ENCODE assay signal across 8 mouse cellular contexts in genomic region chr1:75521321-75522031, GRCm38 (mm10). TPM values are rescaled to one million over a fixed set of nuclear protein-coding genes. Genes with fewer than 3 reads are reported as not detected.
DNase-seq lines count a peak whose midpoint lies in the region; ATAC-seq lines count a peak whose summit lies in the region.

Stk11ip (plus strand) TSS chr1:75521529.

- WGBS in heart, embryonic 13.5 days = under 1% methylated on average over 46 of the region's 46 CpGs
- WGBS in liver, embryonic 12.5 days (ENCODE audit: insufficient replicate concordance) = under 1% methylated on average over 46 of the region's 46 CpGs
- under 1% methylated on average over 46 of the region's 46 CpGs for WGBS in stomach, embryonic 15.5 days

- H3K36me3 ChIP-seq in heart, embryonic 13.5 days = peaks cover 18% of the 10 kb centered on the region
- peaks cover 13% of the 10 kb centered on the region for H3K36me3 ChIP-seq in liver, embryonic 12.5 days
- H3K36me3 ChIP-seq in stomach, embryonic 15.5 days = peaks cover 3% of the 10 kb centered on the region; the same call in 1 of the 2 replicates

- peak within 1 kb of the TSS; percentile 80 for H3K4me2 ChIP-seq in heart, embryonic 13.5 days
- H3K4me2 ChIP-seq in liver, embryonic 12.5 days = peak within 1 kb of the TSS; percentile 75
- H3K4me2 ChIP-seq in stomach, embryonic 15.5 days = peak within 1 kb of the TSS; percentile 67

- DNase-seq in CD4-positive, CD25-positive, alpha-beta regulatory T cell, adult 2 months (ENCODE audit: low read depth, low spot score) = peak; percentile 94
- peak; percentile 30 for DNase-seq in fat pad, adult 2 months (ENCODE audit: extremely low read depth, low read depth, low spot score)
- DNase-seq in kidney, postnatal 10 days = peak; percentile 96
- DNase-seq in natural killer cell, adult 2 months (ENCODE audit: low spot score in 2 of 2) = peak; percentile 88 to 93

- no peaks in the 10 kb centered on the region for H3K9me3 ChIP-seq in heart, embryonic 13.5 days
- no peaks in the 10 kb centered on the region for H3K9me3 ChIP-seq in liver, embryonic 12.5 days (replicated peaks)
- no peaks in the 10 kb centered on the region for H3K9me3 ChIP-seq in stomach, embryonic 15.5 days

- H3K27ac ChIP-seq in brown adipose tissue, adult 24 weeks (replicated peaks; ENCODE audit: low read depth, low read length) = peak within 1 kb of the TSS; percentile 87
- H3K27ac ChIP-seq in heart, embryonic 13.5 days (replicated peaks) = peak within 1 kb of the TSS; percentile 99
- peak within 1 kb of the TSS; percentile 87 for H3K27ac ChIP-seq in liver, embryonic 12.5 days
- peak within 1 kb of the TSS; percentile 99 for H3K27ac ChIP-seq in stomach, embryonic 15.5 days

- no peaks in the 10 kb centered on the region for H3K27me3 ChIP-seq in heart, embryonic 13.5 days (replicated peaks)
- H3K27me3 ChIP-seq in liver, embryonic 12.5 days (replicated peaks) = no peaks in the 10 kb centered on the region
- no peaks in the 10 kb centered on the region for H3K27me3 ChIP-seq in stomach, embryonic 15.5 days (replicated peaks)

- peak within 1 kb of the TSS; percentile 78 for H3K9ac ChIP-seq in heart, embryonic 13.5 days
- H3K9ac ChIP-seq in liver, embryonic 12.5 days = peak within 1 kb of the TSS; percentile 64
- H3K9ac ChIP-seq in stomach, embryonic 15.5 days = peak within 1 kb of the TSS; percentile 32; the same call in 1 of the 2 replicates

- peak within 1 kb of the TSS; percentile 85 for H3K4me3 ChIP-seq in brown adipose tissue, adult 24 weeks (ENCODE audit: insufficient read depth, low read depth, low read length)
- H3K4me3 ChIP-seq in heart, embryonic 13.5 days = peak within 1 kb of the TSS; percentile 70
- peak within 1 kb of the TSS; percentile 73 for H3K4me3 ChIP-seq in liver, embryonic 12.5 days
- peak within 1 kb of the TSS; percentile 58 for H3K4me3 ChIP-seq in stomach, embryonic 15.5 days (replicated peaks)

- peak; percentile 90 for ATAC-seq in heart, embryonic 13.5 days (ENCODE audit: extremely low read depth, insufficient number of reproducible peaks, low FRiP score, low TSS enrichment)
- ATAC-seq in liver, embryonic 12.5 days = peak; percentile 98
- ATAC-seq in stomach, embryonic 15.5 days (ENCODE audit: insufficient read depth, low FRiP score, low read depth) = peak; percentile 96

- H3K4me1 ChIP-seq in brown adipose tissue, adult 24 weeks (ENCODE audit: control insufficient read depth, insufficient read depth, insufficient read length, low read length) = no peaks in the 10 kb centered on the region
- H3K4me1 ChIP-seq in heart, embryonic 13.5 days = peaks cover 45% of the 10 kb centered on the region
- peaks cover 20% of the 10 kb centered on the region for H3K4me1 ChIP-seq in liver, embryonic 12.5 days
- peaks cover 22% of the 10 kb centered on the region for H3K4me1 ChIP-seq in stomach, embryonic 15.5 days

RNA-seq across cellular contexts. Expression of gene Stk11ip, which starts in this region (rescaled TPM):
- polyA plus RNA-seq in brown adipose tissue, adult 24 weeks (2012; ENCODE audit: insufficient read depth, insufficient read length, missing spikeins) = 3.7 and 5.2 TPM in 2 replicates
- 11.3 and 12.6 TPM in 2 replicates for polyA plus RNA-seq in heart, embryonic 13.5 days (2015; fragmentation: Nextera tagmentation; extraction: Ambion mirVana)
- 10.2 and 10.5 TPM in 2 replicates for polyA plus RNA-seq in liver, embryonic 12.5 days (2016; fragmentation: Nextera tagmentation; extraction: Ambion mirVana)
- 16.1 and 18.1 TPM in 2 replicates for polyA plus RNA-seq in stomach, embryonic 15.5 days (2015; fragmentation: Nextera tagmentation; extraction: Ambion mirVana)

Comparison
In these comparisons a context has a peak if more than half of its experiments do, and no peak if none do; other contexts are left out.
1. Peak in every context shown above with its lines: DNase-seq, ATAC-seq, H3K4me3 ChIP-seq and H3K27ac ChIP-seq.
2. DNase-seq: peak in every context shown above with its lines; median percentile 96 in kidney, postnatal 10 days; 94 in CD4-positive, CD25-positive, alpha-beta regulatory T cell, adult 2 months; 90 in natural killer cell, adult 2 months; 30 in fat pad, adult 2 months.